Mouse (Mus musculus): ENCODE results near the gene Thbs2. TPM values are rescaled to one million over a fixed set of nuclear protein-coding genes. Genes with fewer than 3 reads are reported as not detected.
"Not testable (repeated sequence)": the region's sequence is repeated elsewhere in the genome, so short reads cannot be mapped to it uniquely, and the experiment has no call there.

The Thbs2 gene
- polyA plus RNA-seq, 1 experiment, result 4.4 TPM

GRCm38 (mm10) chr17:14627828-14628338 lies 66.2 kb downstream of the Thbs2 start:
- Histone ChIP-seq H3K27me3 (ENCODE audit: control insufficient read depth, insufficient read depth, low read length) (no peaks in the 10 kb centered on the region; the same call in 1 of the 2 replicates), H3K4me3 (replicated peaks; ENCODE audit: insufficient read depth, low read depth, low read length) (no peak overlapping the region), H3K4me1 (ENCODE audit: control insufficient read depth, insufficient read depth, low read length) (no peaks in the 10 kb centered on the region; the same call in 1 of the 2 replicates), H3K27ac (ENCODE audit: insufficient read depth, low read length) (no peak overlapping the region)
- TF ChIP-seq CTCF (IDR thresholded peaks at IDR 0.05; ENCODE audit: borderline replicate concordance, insufficient read depth, low read depth, low read length), result no peak
- TF ChIP-seq POLR2A (IDR thresholded peaks at IDR 0.05; ENCODE audit: borderline replicate concordance, insufficient read depth, low read length), result no peak
- 90% methylated on average over 12 of the region's 12 CpGs for WGBS
- no peak for DNase-seq

GRCm38 (mm10) chr17:14624433-14624832 lies 69.6 kb downstream of the Thbs2 start:
- 39% methylated on average over 8 of the region's 8 CpGs for WGBS
- no peak for TF ChIP-seq CTCF (IDR thresholded peaks at IDR 0.05; ENCODE audit: borderline replicate concordance, insufficient read depth, low read depth, low read length)
- TF ChIP-seq POLR2A (IDR thresholded peaks at IDR 0.05; ENCODE audit: borderline replicate concordance, insufficient read depth, low read length), result no peak

GRCm38 (mm10) chr17:14621006-14621405 lies 73.0 kb downstream of the Thbs2 start:
- H3K4me1 ChIP-seq (ENCODE audit: control insufficient read depth, insufficient read depth, low read length); DNase-seq; H3K27me3 ChIP-seq (ENCODE audit: control insufficient read depth, insufficient read depth, low read length); H3K4me3 ChIP-seq (replicated peaks; ENCODE audit: insufficient read depth, low read depth, low read length); H3K27ac ChIP-seq (ENCODE audit: insufficient read depth, low read length): not testable (repeated sequence)

More at GRCm38 (mm10) chr17:14624433-14624832, 69.6 kb downstream of the Thbs2 start:
- no peaks in the 10 kb centered on the region; the same call in 1 of the 2 replicates for H3K27me3 ChIP-seq (ENCODE audit: control insufficient read depth, insufficient read depth, low read length)
- no peaks in the 10 kb centered on the region; the same call in 1 of the 2 replicates for H3K4me1 ChIP-seq (ENCODE audit: control insufficient read depth, insufficient read depth, low read length)
- no peak overlapping the region for H3K27ac ChIP-seq (ENCODE audit: insufficient read depth, low read length)
- DNase-seq, result no peak
- no peak overlapping the region for H3K4me3 ChIP-seq (replicated peaks; ENCODE audit: insufficient read depth, low read depth, low read length)

- no peaks in the 10 kb centered on the region for H3K27me3 ChIP-seq (ENCODE audit: control insufficient read depth, insufficient read depth, low read length)
- H3K4me1 ChIP-seq (ENCODE audit: control insufficient read depth, insufficient read depth, low read length), result no peaks in the 10 kb centered on the region; the same call in 1 of the 2 replicates
- no peak overlapping the region for H3K27ac ChIP-seq (ENCODE audit: insufficient read depth, low read length)
- TF ChIP-seq POLR2A (IDR thresholded peaks at IDR 0.05; ENCODE audit: borderline replicate concordance, insufficient read depth, low read length) (no peak), CTCF (IDR thresholded peaks at IDR 0.05; ENCODE audit: borderline replicate concordance, insufficient read depth, low read depth, low read length) (no peak)
- 68% methylated on average over 3 of the region's 3 CpGs for WGBS
- H3K4me3 ChIP-seq (replicated peaks; ENCODE audit: insufficient read depth, low read depth, low read length), result no peak overlapping the region
- no peak for DNase-seq
Measured at GRCm38 (mm10) chr17:14620037-14620436, 74.0 kb downstream of the Thbs2 start.

GRCm38 (mm10) chr17:14619038-14619437 lies 75.0 kb downstream of the Thbs2 start:
- 67% methylated on average over 4 of the region's 4 CpGs for WGBS
- no peak overlapping the region for H3K27ac ChIP-seq (ENCODE audit: insufficient read depth, low read length)
- TF ChIP-seq POLR2A (IDR thresholded peaks at IDR 0.05; ENCODE audit: borderline replicate concordance, insufficient read depth, low read length) (no peak), CTCF (IDR thresholded peaks at IDR 0.05; ENCODE audit: borderline replicate concordance, insufficient read depth, low read depth, low read length) (no peak)
- DNase-seq, result no peak
- H3K27me3 ChIP-seq (ENCODE audit: control insufficient read depth, insufficient read depth, low read length), result no peaks in the 10 kb centered on the region
- H3K4me1 ChIP-seq (ENCODE audit: control insufficient read depth, insufficient read depth, low read length), result no peaks in the 10 kb centered on the region; the same call in 1 of the 2 replicates
- H3K4me3 ChIP-seq (replicated peaks; ENCODE audit: insufficient read depth, low read depth, low read length), result no peak overlapping the region

Other genes with a start within 250 kb of the Thbs2 start
- gene Wdr27, start 248.9 kb upstream of the Thbs2 start, polyA plus RNA-seq (2012; rRNA removed), result 4.0 and 4.4 TPM in 2 replicates
- gene 1600012H06Rik, start 248.9 kb upstream of the Thbs2 start, polyA plus RNA-seq (2012; rRNA removed), result 17.5 and 18.4 TPM in 2 replicates

All from cerebellum, adult 2 months (tissue).